Mouse (Mus musculus): ENCODE results near the gene 2310061I04Rik. TPM values are rescaled to one million over a fixed set of nuclear protein-coding genes. Genes with fewer than 3 reads are reported as not detected.
"Not testable (repeated sequence)": the region's sequence is repeated elsewhere in the genome, so short reads cannot be mapped to it uniquely, and the experiment has no call there.

Gene 2310061I04Rik
- 31.6 and 32.8 TPM in 2 replicates for total RNA-seq (2014; rRNA removed)
- polyA plus RNA-seq (2015; fragmentation: Nextera tagmentation; extraction: Ambion mirVana), result 56.7 and 66.3 TPM in 2 replicates

GRCm38 (mm10) chr17:35896781-35897643 is at the start of gene 2310061I04Rik:
TSS of gene 2310061I04Rik (minus strand) at chr17:35897431.
- ATAC-seq (peak; percentile 96), DNase-seq (peak; percentile 98)
- peak within 1 kb of the TSS; percentile 91 for H3K27ac ChIP-seq (ENCODE audit: low read depth, low read length)
- H3K27me3 ChIP-seq (ENCODE audit: insufficient read depth, low read length), result no peaks in the 10 kb centered on the region
- H3K9me3 ChIP-seq (ENCODE audit: low read length), result no peaks in the 10 kb centered on the region
- 4% methylated on average over 61 of the region's 86 CpGs for WGBS
- H3K9ac ChIP-seq, result peak within 1 kb of the TSS; percentile 79
- peaks cover 9% of the 10 kb centered on the region for H3K4me1 ChIP-seq (ENCODE audit: insufficient read depth)
- no peak for TF ChIP-seq CTCF (IDR thresholded peaks at IDR 0.05; ENCODE audit: low read depth)
- H3K36me3 ChIP-seq (ENCODE audit: insufficient read depth), result peaks cover 63% of the 10 kb centered on the region
- peak within 1 kb of the TSS; percentile 76 for H3K4me3 ChIP-seq (ENCODE audit: low read depth, low read length)
- peak within 1 kb of the TSS; percentile 97 for H3K4me2 ChIP-seq (ENCODE audit: low read depth)

- Histone ChIP-seq H3K9ac (no peak overlapping the region), H3K4me3 (ENCODE audit: low read depth, low read length) (no peak overlapping the region), H3K27ac (ENCODE audit: low read depth, low read length) (no peak overlapping the region), H3K27me3 (ENCODE audit: insufficient read depth, low read length) (no peaks in the 10 kb centered on the region), H3K36me3 (ENCODE audit: insufficient read depth) (no peaks in the 10 kb centered on the region), H3K9me3 (ENCODE audit: low read length) (no peaks in the 10 kb centered on the region), H3K4me1 (ENCODE audit: insufficient read depth) (no peaks in the 10 kb centered on the region), H3K4me2 (ENCODE audit: low read depth) (no peak overlapping the region)
- TF ChIP-seq CTCF (IDR thresholded peaks at IDR 0.05; ENCODE audit: low read depth), result no peak
- no peak for ATAC-seq
- 53% methylated on average over 1 of the region's 1 CpGs for WGBS
- DNase-seq, result no peak
Measured at GRCm38 (mm10) chr17:35939941-35940340, 42.7 kb upstream of the 2310061I04Rik start.

- TF ChIP-seq CTCF (IDR thresholded peaks at IDR 0.05; ENCODE audit: low read depth), result no peak
- H3K27me3 ChIP-seq (ENCODE audit: insufficient read depth, low read length), result no peaks in the 10 kb centered on the region
- no peaks in the 10 kb centered on the region for H3K9me3 ChIP-seq (ENCODE audit: low read length)
- H3K4me3 ChIP-seq (ENCODE audit: low read depth, low read length), result no peak overlapping the region
- H3K9ac ChIP-seq, result no peak overlapping the region
- 62% methylated on average over 2 of the region's 2 CpGs for WGBS
- ATAC-seq (no peak), DNase-seq (no peak)
- no peak overlapping the region for H3K27ac ChIP-seq (ENCODE audit: low read depth, low read length)
- no peak overlapping the region for H3K4me2 ChIP-seq (ENCODE audit: low read depth)
- H3K4me1 ChIP-seq (ENCODE audit: insufficient read depth), result no peaks in the 10 kb centered on the region
- H3K36me3 ChIP-seq (ENCODE audit: insufficient read depth), result no peaks in the 10 kb centered on the region
Measured at GRCm38 (mm10) chr17:35939108-35939507, 41.9 kb upstream of the 2310061I04Rik start.

- Histone ChIP-seq H3K4me1 (ENCODE audit: insufficient read depth) (no peaks in the 10 kb centered on the region), H3K9me3 (ENCODE audit: low read length) (no peaks in the 10 kb centered on the region), H3K36me3 (ENCODE audit: insufficient read depth) (no peaks in the 10 kb centered on the region), H3K27me3 (ENCODE audit: insufficient read depth, low read length) (no peaks in the 10 kb centered on the region), H3K9ac (no peak overlapping the region), H3K4me3 (ENCODE audit: low read depth, low read length) (no peak overlapping the region), H3K4me2 (ENCODE audit: low read depth) (no peak overlapping the region), H3K27ac (ENCODE audit: low read depth, low read length) (no peak overlapping the region)
- DNase-seq (peak; percentile 70), ATAC-seq (peak; percentile 67; the same call in 1 of the 2 replicates)
- 43% methylated on average over 2 of the region's 2 CpGs for WGBS
- TF ChIP-seq CTCF (IDR thresholded peaks at IDR 0.05; ENCODE audit: low read depth), result peak; percentile 84
Measured at GRCm38 (mm10) chr17:35937700-35938348, 40.6 kb upstream of the 2310061I04Rik start.

GRCm38 (mm10) chr17:35935763-35936162 is 38.5 kb upstream of the 2310061I04Rik start:
- not testable (repeated sequence) for H3K36me3 ChIP-seq (ENCODE audit: insufficient read depth); H3K4me1 ChIP-seq (ENCODE audit: insufficient read depth); ATAC-seq; H3K4me2 ChIP-seq (ENCODE audit: low read depth); H3K9me3 ChIP-seq (ENCODE audit: low read length); H3K27me3 ChIP-seq (ENCODE audit: insufficient read depth, low read length); H3K9ac ChIP-seq; H3K27ac ChIP-seq (ENCODE audit: low read depth, low read length); DNase-seq; H3K4me3 ChIP-seq (ENCODE audit: low read depth, low read length)
- 92% methylated on average over 14 of the region's 14 CpGs for WGBS

- no peak overlapping the region for H3K4me3 ChIP-seq (ENCODE audit: low read depth, low read length)
- H3K9ac ChIP-seq, result no peak overlapping the region
- H3K27ac ChIP-seq (ENCODE audit: low read depth, low read length), result no peak overlapping the region
- 89% methylated on average over 4 of the region's 4 CpGs for WGBS
- H3K27me3 ChIP-seq (ENCODE audit: insufficient read depth, low read length), result no peaks in the 10 kb centered on the region
- H3K36me3 ChIP-seq (ENCODE audit: insufficient read depth), result peaks cover 39% of the 10 kb centered on the region
- DNase-seq (no peak), ATAC-seq (no peak)
- TF ChIP-seq CTCF (IDR thresholded peaks at IDR 0.05; ENCODE audit: low read depth), result no peak
- H3K4me2 ChIP-seq (ENCODE audit: low read depth), result no peak overlapping the region
- no peaks in the 10 kb centered on the region for H3K9me3 ChIP-seq (ENCODE audit: low read length)
- no peaks in the 10 kb centered on the region for H3K4me1 ChIP-seq (ENCODE audit: insufficient read depth)
Measured at GRCm38 (mm10) chr17:35932608-35933007, 35.4 kb upstream of the 2310061I04Rik start.

GRCm38 (mm10) chr17:35930627-35931026 is 33.4 kb upstream of the 2310061I04Rik start:
- Histone ChIP-seq H3K27ac (ENCODE audit: low read depth, low read length) (no peak overlapping the region), H3K4me3 (ENCODE audit: low read depth, low read length) (no peak overlapping the region), H3K4me1 (ENCODE audit: insufficient read depth) (no peaks in the 10 kb centered on the region), H3K9me3 (ENCODE audit: low read length) (no peaks in the 10 kb centered on the region), H3K9ac (no peak overlapping the region), H3K36me3 (ENCODE audit: insufficient read depth) (peaks cover 56% of the 10 kb centered on the region), H3K27me3 (ENCODE audit: insufficient read depth, low read length) (no peaks in the 10 kb centered on the region), H3K4me2 (ENCODE audit: low read depth) (no peak overlapping the region)
- WGBS, result 93% methylated on average over 12 of the region's 12 CpGs
- no peak for ATAC-seq
- DNase-seq, result no peak
- TF ChIP-seq CTCF (IDR thresholded peaks at IDR 0.05; ENCODE audit: low read depth), result no peak
